Mouse (Mus musculus): ENCODE results near the gene Bbof1. TPM values are rescaled to one million over a fixed set of nuclear protein-coding genes. Genes with fewer than 3 reads are reported as not detected.
A peak's percentile ranks its signal among the peaks of the same experiment; 100 is the strongest.

The Bbof1 gene
- polyA plus RNA-seq, 1 experiment from 2014 or later = 0.31 TPM

DNA sequence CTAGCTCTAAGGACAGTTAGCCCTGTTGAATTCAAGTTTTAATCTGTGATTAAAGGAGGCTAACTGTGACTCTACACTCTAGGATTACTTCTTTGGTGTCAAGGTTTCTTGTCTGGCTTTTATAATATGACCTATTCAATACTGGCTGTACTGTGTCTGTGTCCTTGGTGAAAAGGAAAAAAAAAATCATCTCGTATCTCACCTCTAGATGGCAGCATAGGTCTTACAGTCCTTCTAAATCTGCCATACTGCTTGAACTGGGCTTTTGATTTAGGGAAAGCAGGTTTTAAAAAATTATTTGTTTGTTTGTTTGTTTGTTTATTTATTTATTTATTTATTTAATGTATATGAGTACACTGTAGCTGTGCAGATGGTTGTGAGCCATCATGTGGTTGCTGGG is 59.8 kb downstream of the Bbof1 start:
- no peak for ATAC-seq (ENCODE audit: low read depth)
- Histone ChIP-seq H3K4me1 (ENCODE audit: control insufficient read depth, low read depth, low read length) (no peaks in the 10 kb centered on the region), H3K36me3 (ENCODE audit: control insufficient read depth, insufficient read depth) (peaks cover 7% of the 10 kb centered on the region), H3K27ac (ENCODE audit: low read length) (no peak overlapping the region), H3K9me3 (replicated peaks; ENCODE audit: control insufficient read depth, low read length) (no peaks in the 10 kb centered on the region), H3K9ac (ENCODE audit: low read depth, low read length) (no peak overlapping the region), H3K4me2 (ENCODE audit: low read depth, low read length) (no peak overlapping the region), H3K4me3 (ENCODE audit: low read depth, low read length) (no peak overlapping the region), H3K27me3 (ENCODE audit: control insufficient read depth, insufficient read depth, low read depth, low read length) (no peaks in the 10 kb centered on the region)
- WGBS (ENCODE audit: insufficient replicate concordance) = 0% methylated on average over 1 of the region's 1 CpGs

DNA sequence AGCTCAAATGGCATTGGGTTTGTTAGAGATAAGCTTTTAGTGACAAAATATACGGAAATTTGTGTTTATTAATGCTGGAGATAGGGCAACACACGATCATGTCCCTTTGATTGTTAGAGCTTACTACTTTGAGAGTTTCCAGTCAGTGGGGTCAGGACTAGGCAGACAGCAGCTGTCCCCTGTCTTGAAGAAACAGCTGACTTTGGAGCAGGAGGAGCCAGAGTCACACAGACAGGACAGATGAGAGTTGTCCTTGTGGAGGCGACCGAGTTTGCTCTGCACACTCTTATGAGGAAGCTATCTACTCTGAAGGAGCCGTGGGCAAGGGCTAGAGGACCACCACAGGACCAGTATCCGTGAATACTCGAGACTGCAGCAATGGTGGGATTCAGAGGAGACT is 70.1 kb downstream of the Bbof1 start:
- 76% methylated on average over 7 of the region's 7 CpGs for WGBS (ENCODE audit: insufficient replicate concordance)

DNA sequence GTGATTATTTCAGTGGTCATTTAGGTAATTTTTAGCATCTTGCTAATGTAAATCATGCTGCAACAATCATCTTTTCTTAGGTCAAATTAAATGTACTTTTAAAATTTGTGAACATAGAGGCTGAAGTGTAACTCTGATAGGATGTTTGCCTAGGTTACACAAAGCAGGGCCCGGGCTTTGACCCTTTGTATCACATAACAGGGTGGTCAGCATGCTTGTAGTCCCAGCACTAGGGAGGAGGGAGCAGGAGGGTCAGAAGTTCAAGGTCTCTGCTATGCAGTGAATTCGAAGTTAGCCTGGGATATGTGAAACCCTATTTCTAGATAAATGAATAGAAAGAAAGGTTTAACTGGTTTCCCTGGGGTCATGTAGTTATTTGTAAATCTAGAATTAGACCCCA is 72.4 kb downstream of the Bbof1 start:
- H3K9me3 ChIP-seq (replicated peaks; ENCODE audit: control insufficient read depth, low read length) = no peaks in the 10 kb centered on the region
- H3K4me2 ChIP-seq (ENCODE audit: low read depth, low read length) = no peak overlapping the region
- no peak overlapping the region for H3K27ac ChIP-seq (ENCODE audit: low read length)
- no peaks in the 10 kb centered on the region for H3K27me3 ChIP-seq (ENCODE audit: control insufficient read depth, insufficient read depth, low read depth, low read length)
- peak; percentile 71 for ATAC-seq (ENCODE audit: low read depth)
- no peaks in the 10 kb centered on the region for H3K4me1 ChIP-seq (ENCODE audit: control insufficient read depth, low read depth, low read length)
- no peak overlapping the region for H3K4me3 ChIP-seq (ENCODE audit: low read depth, low read length)
- no peak overlapping the region for H3K9ac ChIP-seq (ENCODE audit: low read depth, low read length)
- WGBS (ENCODE audit: insufficient replicate concordance) = 62% methylated on average over 2 of the region's 2 CpGs
- no peaks in the 10 kb centered on the region for H3K36me3 ChIP-seq (ENCODE audit: control insufficient read depth, insufficient read depth)

More for the DNA sequence above, 70.1 kb downstream of the Bbof1 start:
- no peak overlapping the region for H3K9ac ChIP-seq (ENCODE audit: low read depth, low read length)
- no peak overlapping the region for H3K4me3 ChIP-seq (ENCODE audit: low read depth, low read length)
- ATAC-seq (ENCODE audit: low read depth) = no peak
- H3K27me3 ChIP-seq (ENCODE audit: control insufficient read depth, insufficient read depth, low read depth, low read length) = no peaks in the 10 kb centered on the region
- H3K9me3 ChIP-seq (replicated peaks; ENCODE audit: control insufficient read depth, low read length) = no peaks in the 10 kb centered on the region
- no peak overlapping the region for H3K4me2 ChIP-seq (ENCODE audit: low read depth, low read length)
- no peaks in the 10 kb centered on the region for H3K4me1 ChIP-seq (ENCODE audit: control insufficient read depth, low read depth, low read length)
- H3K36me3 ChIP-seq (ENCODE audit: control insufficient read depth, insufficient read depth) = no peaks in the 10 kb centered on the region
- H3K27ac ChIP-seq (ENCODE audit: low read length) = no peak overlapping the region

DNA sequence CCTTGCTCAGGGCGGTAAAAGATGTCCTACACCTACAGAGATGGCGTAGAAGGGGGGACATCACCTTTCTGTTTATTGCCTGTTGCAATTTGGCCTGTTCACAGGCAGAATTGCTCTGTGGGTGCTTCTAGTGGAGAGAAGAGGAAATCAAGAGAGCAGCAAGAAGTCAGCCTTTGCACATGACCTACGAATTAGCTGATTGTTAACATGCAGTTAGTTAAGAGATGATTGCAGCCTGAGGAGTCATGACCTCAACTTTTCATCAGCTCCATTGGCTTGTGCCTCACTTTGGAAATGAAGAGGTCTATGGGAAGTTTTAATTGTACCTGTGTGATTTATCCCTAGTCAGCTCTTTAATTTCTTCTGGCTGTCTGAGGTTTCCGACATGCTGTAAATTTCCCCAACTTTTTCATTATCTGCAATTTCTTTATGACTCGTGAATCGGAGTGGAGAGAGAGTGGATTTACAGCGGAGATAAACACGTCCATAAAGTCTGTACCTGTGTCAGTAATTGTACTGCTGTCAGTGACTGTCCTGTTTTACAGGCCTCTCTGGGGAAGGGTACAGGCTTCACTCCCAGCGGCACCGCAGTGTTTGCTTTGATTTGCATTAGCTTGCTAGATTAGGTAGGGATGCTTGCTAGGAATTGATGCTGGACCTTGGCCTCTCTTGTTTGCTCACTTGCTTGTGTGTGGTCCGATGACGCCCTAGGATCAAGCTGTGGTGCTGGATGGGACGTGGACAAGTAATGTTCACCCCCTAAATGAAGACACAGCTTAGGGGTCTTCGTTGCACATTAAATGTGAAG is 74.1 kb downstream of the Bbof1 start:
- WGBS (ENCODE audit: insufficient replicate concordance) = 75% methylated on average over 14 of the region's 14 CpGs
- H3K4me2 ChIP-seq (ENCODE audit: low read depth, low read length) = no peak overlapping the region

DNA sequence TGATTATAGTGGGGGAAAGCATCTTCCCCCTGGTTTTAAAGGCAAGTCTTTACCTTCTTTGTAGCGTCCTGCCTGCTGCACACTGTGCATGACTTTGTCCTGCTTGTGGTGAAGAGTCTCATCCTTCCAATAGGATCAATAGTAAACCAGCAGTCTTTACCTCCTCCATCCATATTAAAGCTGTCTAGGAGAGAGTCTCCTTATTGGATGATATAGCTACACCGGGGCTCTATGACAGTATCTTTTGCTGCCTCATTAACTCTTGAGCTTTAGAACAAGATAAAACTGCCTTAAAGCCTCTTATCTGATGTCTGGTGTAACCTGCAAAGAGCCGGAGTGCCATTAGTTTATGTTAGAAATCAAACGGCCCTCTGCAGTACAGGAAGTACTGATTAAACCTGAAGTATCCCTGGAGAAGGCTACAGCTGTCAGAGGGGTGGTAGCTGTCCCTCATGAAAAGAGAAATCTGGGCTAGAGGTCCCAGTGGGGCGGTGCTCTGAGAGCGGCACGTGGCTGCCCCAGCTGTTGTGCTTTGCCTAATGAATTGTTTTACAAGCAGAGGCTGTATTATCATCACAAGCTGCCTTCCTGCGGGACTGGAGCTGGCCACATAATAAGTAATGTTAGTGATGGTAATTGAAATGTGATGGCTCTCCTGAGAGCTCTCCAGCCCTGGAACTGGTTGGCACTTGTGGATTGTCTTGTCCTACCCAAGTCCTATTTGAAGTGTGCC is 78.6 kb downstream of the Bbof1 start:
- Histone ChIP-seq H3K9me3 (replicated peaks; ENCODE audit: control insufficient read depth, low read length) (no peaks in the 10 kb centered on the region), H3K4me1 (ENCODE audit: control insufficient read depth, low read depth, low read length) (no peaks in the 10 kb centered on the region), H3K27me3 (ENCODE audit: control insufficient read depth, insufficient read depth, low read depth, low read length) (no peaks in the 10 kb centered on the region), H3K4me2 (ENCODE audit: low read depth, low read length) (no peak overlapping the region), H3K36me3 (ENCODE audit: control insufficient read depth, insufficient read depth) (no peaks in the 10 kb centered on the region), H3K4me3 (ENCODE audit: low read depth, low read length) (no peak overlapping the region), H3K9ac (ENCODE audit: low read depth, low read length) (no peak overlapping the region), H3K27ac (ENCODE audit: low read length) (no peak overlapping the region)
- WGBS (ENCODE audit: insufficient replicate concordance) = 42% methylated on average over 8 of the region's 8 CpGs
- no peak for ATAC-seq (ENCODE audit: low read depth)

More for the DNA sequence above, 74.1 kb downstream of the Bbof1 start:
- H3K27ac ChIP-seq (ENCODE audit: low read length) = peak overlapping the region; percentile 32; the same call in 1 of the 2 replicates
- no peak overlapping the region for H3K9ac ChIP-seq (ENCODE audit: low read depth, low read length)
- H3K4me3 ChIP-seq (ENCODE audit: low read depth, low read length) = no peak overlapping the region
- H3K27me3 ChIP-seq (ENCODE audit: control insufficient read depth, insufficient read depth, low read depth, low read length) = no peaks in the 10 kb centered on the region
- H3K36me3 ChIP-seq (ENCODE audit: control insufficient read depth, insufficient read depth) = no peaks in the 10 kb centered on the region
- H3K9me3 ChIP-seq (replicated peaks; ENCODE audit: control insufficient read depth, low read length) = no peaks in the 10 kb centered on the region
- H3K4me1 ChIP-seq (ENCODE audit: control insufficient read depth, low read depth, low read length) = no peaks in the 10 kb centered on the region
- ATAC-seq (ENCODE audit: low read depth) = peak; percentile 81

Other genes with a start within 250 kb of the Bbof1 start
- gene Elmsan1, start 190.2 kb upstream of the Bbof1 start, polyA plus RNA-seq (2015; fragmentation: Nextera tagmentation; extraction: Ambion mirVana) = 6.9 and 7.8 TPM in 2 replicates
- gene Ptgr2, start 123.8 kb upstream of the Bbof1 start, polyA plus RNA-seq (2015; fragmentation: Nextera tagmentation; extraction: Ambion mirVana) = 22.8 and 25.2 TPM in 2 replicates
- 32.3 and 36.2 TPM in 2 replicates for gene Zfp410, start 92.2 kb upstream of the Bbof1 start, polyA plus RNA-seq (2015; fragmentation: Nextera tagmentation; extraction: Ambion mirVana)
- gene Coq6, start 47.4 kb upstream of the Bbof1 start, polyA plus RNA-seq (2015; fragmentation: Nextera tagmentation; extraction: Ambion mirVana) = 22.3 and 23.6 TPM in 2 replicates
- gene Fam161b, start 47.2 kb upstream of the Bbof1 start, polyA plus RNA-seq (2015; fragmentation: Nextera tagmentation; extraction: Ambion mirVana) = 1.0 and 1.3 TPM in 2 replicates
- gene Entpd5, start within 50 bp of the Bbof1 start, polyA plus RNA-seq (2015; fragmentation: Nextera tagmentation; extraction: Ambion mirVana) = 17.0 and 18.1 TPM in 2 replicates
- gene Rnf113a2, start 8.1 kb downstream of the Bbof1 start, polyA plus RNA-seq (2015; fragmentation: Nextera tagmentation; extraction: Ambion mirVana) = 11.7 and 11.9 TPM in 2 replicates
- gene Aldh6a1, start 41.9 kb downstream of the Bbof1 start, polyA plus RNA-seq (2015; fragmentation: Nextera tagmentation; extraction: Ambion mirVana) = 49.3 and 55.5 TPM in 2 replicates
- gene Lin52, start 42.4 kb downstream of the Bbof1 start, polyA plus RNA-seq (2015; fragmentation: Nextera tagmentation; extraction: Ambion mirVana) = 10.7 and 11.8 TPM in 2 replicates
- gene Vsx2, start 160.7 kb downstream of the Bbof1 start, polyA plus RNA-seq (2015; fragmentation: Nextera tagmentation; extraction: Ambion mirVana) = not detected in 2 replicates
- 4.0 and 4.6 TPM in 2 replicates for gene Abcd4, start 208.3 kb downstream of the Bbof1 start, polyA plus RNA-seq (2015; fragmentation: Nextera tagmentation; extraction: Ambion mirVana)
- gene Vrtn, start 231.9 kb downstream of the Bbof1 start, polyA plus RNA-seq (2015; fragmentation: Nextera tagmentation; extraction: Ambion mirVana) = not detected in 2 replicates

All from liver, embryonic 16.5 days (tissue).